Mouse (Mus musculus): ENCODE results near the gene Tenm3.

- TF ChIP-seq POLR2A (IDR thresholded peaks at IDR 0.05; ENCODE audit: insufficient read length, low read depth) (no peak), MAX (IDR thresholded peaks at IDR 0.05; ENCODE audit: low read depth) (no peak), USF1 (IDR thresholded peaks at IDR 0.05; ENCODE audit: low read depth) (no peak), REST (IDR thresholded peaks at IDR 0.05; ENCODE audit: insufficient read depth, insufficient read length) (no peak), POLR2AphosphoS2 (IDR thresholded peaks at IDR 0.05; ENCODE audit: insufficient read length, low read depth) (no peak), MYOG (IDR thresholded peaks at IDR 0.05; ENCODE audit: control insufficient read depth in 1 of 3, insufficient read depth in 1 of 3, insufficient read length in 2 of 3, low read depth in 2 of 3) (no peak), E2F4 (IDR thresholded peaks at IDR 0.05; ENCODE audit: insufficient read depth) (no peak), TCF3 (IDR thresholded peaks at IDR 0.05; ENCODE audit: insufficient read length, low read depth) (no peak), MYOD1 (IDR thresholded peaks at IDR 0.05; ENCODE audit: control insufficient read depth in 1 of 3, insufficient read length in 2 of 3, low read depth in 2 of 3) (no peak)
These were observed 644.6 kb downstream of the Tenm3 start for GRCm38 (mm10) chr8:48199171-48199570.
